Mouse (Mus musculus): ENCODE measurements around the gene Aknad1. TPM values are rescaled to one million over a fixed set of nuclear protein-coding genes. Genes with fewer than 3 reads are reported as not detected.
A peak's percentile ranks its signal among the peaks of the same experiment; 100 is the strongest.

Gene Aknad1
- polyA plus RNA-seq, 1 experiment, result 0.07 TPM

- TF ChIP-seq CTCF (IDR thresholded peaks at IDR 0.05; ENCODE audit: extremely low read depth, insufficient read depth, insufficient read length, insufficient replicate concordance), result no peak
- TF ChIP-seq POLR2A (IDR thresholded peaks at IDR 0.05; ENCODE audit: low read depth, low read length), result no peak
- no peak overlapping the region for H3K27ac ChIP-seq (ENCODE audit: insufficient read depth, low read length)
- peaks cover 11% of the 10 kb centered on the region for H3K36me3 ChIP-seq (ENCODE audit: control insufficient read depth, insufficient read depth, low read length)
- no peak for DNase-seq (ENCODE audit: low read depth in 1 of 2, low spot score in 2 of 2)
- 93% methylated on average over 3 of the region's 3 CpGs for WGBS
- H3K27me3 ChIP-seq (ENCODE audit: control insufficient read depth, insufficient read depth, low read length), result no peaks in the 10 kb centered on the region
- H3K4me1 ChIP-seq (ENCODE audit: control insufficient read depth, insufficient read depth, insufficient read length), result no peaks in the 10 kb centered on the region
- H3K4me3 ChIP-seq (ENCODE audit: extremely low read depth, insufficient read depth, insufficient read length), result no peak overlapping the region
These were observed 51.0 kb downstream of the Aknad1 start for GRCm38 (mm10) chr3:108790499-108790898.

- WGBS, result 93% methylated on average over 7 of the region's 7 CpGs
- no peak for DNase-seq (ENCODE audit: low read depth in 1 of 2, low spot score in 2 of 2)
- Histone ChIP-seq H3K4me1 (ENCODE audit: control insufficient read depth, insufficient read depth, insufficient read length) (no peaks in the 10 kb centered on the region), H3K27me3 (ENCODE audit: control insufficient read depth, insufficient read depth, low read length) (no peaks in the 10 kb centered on the region), H3K36me3 (ENCODE audit: control insufficient read depth, insufficient read depth, low read length) (peaks cover 11% of the 10 kb centered on the region), H3K4me3 (ENCODE audit: extremely low read depth, insufficient read depth, insufficient read length) (no peak overlapping the region), H3K27ac (ENCODE audit: insufficient read depth, low read length) (no peak overlapping the region)
- TF ChIP-seq POLR2A (IDR thresholded peaks at IDR 0.05; ENCODE audit: low read depth, low read length), result no peak
- TF ChIP-seq CTCF (IDR thresholded peaks at IDR 0.05; ENCODE audit: extremely low read depth, insufficient read depth, insufficient read length, insufficient replicate concordance), result no peak
These were observed 51.7 kb downstream of the Aknad1 start for GRCm38 (mm10) chr3:108791054-108791706.

- H3K27me3 ChIP-seq (ENCODE audit: control insufficient read depth, insufficient read depth, low read length), result no peaks in the 10 kb centered on the region
- peaks cover 14% of the 10 kb centered on the region for H3K36me3 ChIP-seq (ENCODE audit: control insufficient read depth, insufficient read depth, low read length)
- no peak for DNase-seq (ENCODE audit: low read depth in 1 of 2, low spot score in 2 of 2)
- peaks cover 3% of the 10 kb centered on the region; the same call in 1 of the 2 replicates for H3K4me1 ChIP-seq (ENCODE audit: control insufficient read depth, insufficient read depth, insufficient read length)
- no peak overlapping the region for H3K4me3 ChIP-seq (ENCODE audit: extremely low read depth, insufficient read depth, insufficient read length)
- no peak overlapping the region for H3K27ac ChIP-seq (ENCODE audit: insufficient read depth, low read length)
- no peak for TF ChIP-seq POLR2A (IDR thresholded peaks at IDR 0.05; ENCODE audit: low read depth, low read length)
- no peak for TF ChIP-seq CTCF (IDR thresholded peaks at IDR 0.05; ENCODE audit: extremely low read depth, insufficient read depth, insufficient read length, insufficient replicate concordance)
These were observed 53.0 kb downstream of the Aknad1 start for GRCm38 (mm10) chr3:108792420-108792819.

GRCm38 (mm10) chr3:108794780-108795179 is 55.3 kb downstream of the Aknad1 start:
- DNase-seq (ENCODE audit: low read depth in 1 of 2, low spot score in 2 of 2), result no peak
- Histone ChIP-seq H3K27ac (ENCODE audit: insufficient read depth, low read length) (no peak overlapping the region), H3K27me3 (ENCODE audit: control insufficient read depth, insufficient read depth, low read length) (no peaks in the 10 kb centered on the region), H3K36me3 (ENCODE audit: control insufficient read depth, insufficient read depth, low read length) (peaks cover 20% of the 10 kb centered on the region), H3K4me1 (ENCODE audit: control insufficient read depth, insufficient read depth, insufficient read length) (peaks cover 3% of the 10 kb centered on the region; the same call in 1 of the 2 replicates), H3K4me3 (ENCODE audit: extremely low read depth, insufficient read depth, insufficient read length) (no peak overlapping the region)
- 85% methylated on average over 9 of the region's 9 CpGs for WGBS
- TF ChIP-seq CTCF (IDR thresholded peaks at IDR 0.05; ENCODE audit: extremely low read depth, insufficient read depth, insufficient read length, insufficient replicate concordance), result no peak

- H3K36me3 ChIP-seq (ENCODE audit: control insufficient read depth, insufficient read depth, low read length), result peaks cover 28% of the 10 kb centered on the region
- peak overlapping the region; percentile 1 for H3K27ac ChIP-seq (ENCODE audit: insufficient read depth, low read length)
These were observed 56.3 kb downstream of the Aknad1 start for GRCm38 (mm10) chr3:108795554-108796299.

GRCm38 (mm10) chr3:108796386-108796785 is 56.9 kb downstream of the Aknad1 start:
- Histone ChIP-seq H3K27me3 (ENCODE audit: control insufficient read depth, insufficient read depth, low read length) (no peaks in the 10 kb centered on the region), H3K4me3 (ENCODE audit: extremely low read depth, insufficient read depth, insufficient read length) (no peak overlapping the region), H3K36me3 (ENCODE audit: control insufficient read depth, insufficient read depth, low read length) (peaks cover 30% of the 10 kb centered on the region), H3K4me1 (ENCODE audit: control insufficient read depth, insufficient read depth, insufficient read length) (peaks cover 3% of the 10 kb centered on the region; the same call in 1 of the 2 replicates), H3K27ac (ENCODE audit: insufficient read depth, low read length) (peak overlapping the region; percentile 64)
- no peak for DNase-seq (ENCODE audit: low read depth in 1 of 2, low spot score in 2 of 2)
- 89% methylated on average over 4 of the region's 4 CpGs for WGBS
- TF ChIP-seq POLR2A (IDR thresholded peaks at IDR 0.05; ENCODE audit: low read depth, low read length), result no peak
- no peak for TF ChIP-seq CTCF (IDR thresholded peaks at IDR 0.05; ENCODE audit: extremely low read depth, insufficient read depth, insufficient read length, insufficient replicate concordance)

More at GRCm38 (mm10) chr3:108795554-108796299, 56.3 kb downstream of the Aknad1 start:
- H3K27me3 ChIP-seq (ENCODE audit: control insufficient read depth, insufficient read depth, low read length), result no peaks in the 10 kb centered on the region
- DNase-seq (ENCODE audit: low read depth in 1 of 2, low spot score in 2 of 2), result peak in 1 of 2 experiments; percentile 32
- WGBS, result 45% methylated on average over 7 of the region's 7 CpGs
- peaks cover 3% of the 10 kb centered on the region; the same call in 1 of the 2 replicates for H3K4me1 ChIP-seq (ENCODE audit: control insufficient read depth, insufficient read depth, insufficient read length)
- no peak for TF ChIP-seq POLR2A (IDR thresholded peaks at IDR 0.05; ENCODE audit: low read depth, low read length)
- TF ChIP-seq CTCF (IDR thresholded peaks at IDR 0.05; ENCODE audit: extremely low read depth, insufficient read depth, insufficient read length, insufficient replicate concordance), result no peak
- H3K4me3 ChIP-seq (ENCODE audit: extremely low read depth, insufficient read depth, insufficient read length), result no peak overlapping the region

GRCm38 (mm10) chr3:108797723-108798122 is 58.3 kb downstream of the Aknad1 start:
- peaks cover 3% of the 10 kb centered on the region; the same call in 1 of the 2 replicates for H3K4me1 ChIP-seq (ENCODE audit: control insufficient read depth, insufficient read depth, insufficient read length)
- no peak overlapping the region for H3K27ac ChIP-seq (ENCODE audit: insufficient read depth, low read length)
- DNase-seq (ENCODE audit: low read depth in 1 of 2, low spot score in 2 of 2), result no peak
- H3K4me3 ChIP-seq (ENCODE audit: extremely low read depth, insufficient read depth, insufficient read length), result no peak overlapping the region
- peaks cover 34% of the 10 kb centered on the region for H3K36me3 ChIP-seq (ENCODE audit: control insufficient read depth, insufficient read depth, low read length)
- TF ChIP-seq CTCF (IDR thresholded peaks at IDR 0.05; ENCODE audit: extremely low read depth, insufficient read depth, insufficient read length, insufficient replicate concordance), result no peak
- TF ChIP-seq POLR2A (IDR thresholded peaks at IDR 0.05; ENCODE audit: low read depth, low read length), result no peak
- no peaks in the 10 kb centered on the region for H3K27me3 ChIP-seq (ENCODE audit: control insufficient read depth, insufficient read depth, low read length)
- 70% methylated on average over 6 of the region's 6 CpGs for WGBS

All from spleen, adult 2 months (tissue).